Mouse (Mus musculus) lung, embryonic 16.5 days (tissue): ENCODE data around the gene Slc22a29. TPM values are rescaled to one million over a fixed set of nuclear protein-coding genes. Genes with fewer than 3 reads are reported as not detected.
"Not testable (repeated sequence)": the region's sequence is repeated elsewhere in the genome, so short reads cannot be mapped to it uniquely, and the experiment has no call there.

ENCODE experiments used
- ATAC-seq: fragments of 200-750 bp; cut with Nextera tagmentation; 2 replicates; pipeline ENCODE4 v1.8.0; 2017; ENCODE audit warnings: low read depth, mild to moderate bottlenecking, moderate library complexity
- H3K27ac ChIP-seq: fragments of 300-500 bp; sonication (generic); 2 replicates; pipeline ENCODE4 v1.5.1; 2014; ENCODE audit warnings: mild to moderate bottlenecking, control low read depth, low read length
- H3K27me3 ChIP-seq: fragments of 300-500 bp; sonication (generic); 2 replicates; pipeline ENCODE4 v1.6.1; 2014; ENCODE audit warnings: low read depth, low read length, mixed read lengths; ENCODE audit not compliant: control insufficient read depth, insufficient read depth
- H3K36me3 ChIP-seq: fragments of 300-500 bp; sonication (generic); 2 replicates; pipeline ENCODE4 v1.6.1; 2014; ENCODE audit warnings: low read length; ENCODE audit not compliant: control insufficient read depth, insufficient read depth
- H3K4me1 ChIP-seq: fragments of 300-500 bp; sonication (generic); replicated peaks from 2 replicates; pipeline ENCODE4 v1.6.1; 2014; ENCODE audit warnings: low read length, mixed read lengths; ENCODE audit not compliant: control insufficient read depth, insufficient read depth
- H3K4me2 ChIP-seq: fragments of 300-500 bp; sonication (generic); 2 replicates; pipeline ENCODE4 v1.6.1; 2014; ENCODE audit warnings: low read depth, low read length, control low read depth
- H3K4me3 ChIP-seq: fragments of 300-500 bp; sonication (generic); 2 replicates; pipeline ENCODE4 v1.5.1; 2014; ENCODE audit warnings: mild to moderate bottlenecking, low read length, control low read depth
- H3K9ac ChIP-seq: fragments of 300-500 bp; sonication (generic); 2 replicates; pipeline ENCODE4 v1.6.1; 2014; ENCODE audit warnings: low read length, control low read depth
- H3K9me3 ChIP-seq: fragments of 300-500 bp; sonication (generic); 2 replicates; pipeline ENCODE4 v1.6.1; 2016; ENCODE audit warnings: low read length; ENCODE audit not compliant: control insufficient read depth
- WGBS: fragments of 180-500 bp; shearing (Covaris S2); extraction: QIAGEN DNeasy Blood & Tissue Kit; methylation state at CpG from one replicate; pipeline ENCODE4 v1.1.7; 2014; 5-methylcytosine and 5-hydroxymethylcytosine counted together
- polyA plus RNA-seq: library from polyadenylated mRNA; unstranded; fragments of >200 nt; fragmentation: Nextera tagmentation; extraction: Ambion mirVana; gene quantifications from 2 replicates; pipeline ENCODE4 v1.2.1, GENCODE M21; 2015

Slc22a29 gene
- 0.09 TPM in 1 of 2 replicates, not detected in the other for polyA plus RNA-seq

DNA sequence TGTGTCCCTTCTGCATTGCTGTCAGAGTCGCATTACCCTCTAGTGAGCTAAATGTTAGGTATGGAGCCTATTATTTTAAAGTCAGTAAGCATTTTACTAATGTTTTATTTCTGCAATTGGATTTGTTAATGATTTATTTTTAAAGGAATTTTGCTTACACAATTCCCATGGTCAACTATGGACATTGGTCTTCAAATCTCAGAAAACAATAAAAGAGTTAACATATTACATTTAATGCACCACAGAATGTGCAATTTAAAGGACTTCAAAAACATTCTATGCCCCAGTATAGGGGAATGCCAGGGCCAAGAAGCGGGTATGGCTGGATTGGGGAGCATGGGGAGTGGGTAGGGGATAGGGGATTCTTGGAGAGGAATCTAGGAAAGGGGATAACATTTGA is at the start of gene Slc22a29:
Gene Slc22a29, minus strand, starts transcription at position 101 of the 400 bp plus-strand sequence.
- Histone ChIP-seq H3K4me1 (no peaks in the 10 kb centered on the region), H3K27me3 (no peaks in the 10 kb centered on the region), H3K9me3 (no peaks in the 10 kb centered on the region), H3K36me3 (no peaks in the 10 kb centered on the region), H3K4me3 (no peak within 1 kb of the TSS), H3K27ac (no peak within 1 kb of the TSS), H3K4me2 (no peak within 1 kb of the TSS), H3K9ac (no peak within 1 kb of the TSS)
- no peak for ATAC-seq
- 69% methylated on average over 2 of the region's 2 CpGs for WGBS

DNA sequence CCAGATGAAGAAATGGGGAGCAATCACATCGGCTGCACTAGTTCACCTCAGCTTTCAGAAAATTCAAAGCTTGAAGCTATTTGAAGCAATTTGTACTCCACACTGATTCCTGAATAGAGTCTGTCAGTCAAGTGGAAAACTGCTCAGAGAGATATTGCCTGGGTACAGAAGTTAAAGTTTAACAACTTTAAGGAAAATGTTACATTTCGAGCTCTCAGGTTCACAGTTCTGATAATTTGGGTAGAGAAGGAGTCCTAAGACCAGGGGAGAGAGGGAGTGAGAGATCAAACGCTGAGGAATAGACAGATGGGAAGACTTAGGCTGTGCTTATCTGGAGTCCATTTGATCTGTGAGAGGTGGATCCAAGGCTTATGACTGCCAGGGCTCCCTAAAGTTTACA is 46.6 kb upstream of the Slc22a29 start:
- no peak for ATAC-seq
- 52% methylated on average over 3 of the region's 3 CpGs for WGBS

DNA sequence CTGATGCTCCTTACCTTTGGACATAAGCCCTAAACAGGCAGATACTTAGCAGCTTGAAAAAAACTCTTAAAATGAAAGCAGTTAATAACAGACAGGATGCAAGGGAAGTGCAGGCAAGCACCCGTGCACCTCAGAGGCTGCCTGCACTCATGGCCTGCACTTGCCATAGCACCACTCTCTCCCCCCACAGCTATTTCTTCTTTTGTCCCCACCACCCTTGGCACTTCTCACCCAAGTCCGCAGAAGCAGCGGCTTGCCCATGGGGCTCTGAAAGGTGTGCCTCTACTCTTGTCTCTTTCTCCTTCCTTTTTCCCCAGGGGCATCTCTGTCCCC is 34.0 kb upstream of the Slc22a29 start:
- 33% methylated on average over 3 of the region's 3 CpGs for WGBS
- Histone ChIP-seq H3K4me2 (peak overlapping the region; percentile 56), H3K9me3 (no peaks in the 10 kb centered on the region; the same call in 1 of the 2 replicates), H3K27ac (peak overlapping the region; percentile 85), H3K4me3 (peak overlapping the region; percentile 64), H3K4me1 (no peaks in the 10 kb centered on the region), H3K36me3 (no peaks in the 10 kb centered on the region), H3K9ac (peak overlapping the region; percentile 66), H3K27me3 (no peaks in the 10 kb centered on the region)
- ATAC-seq: peak; percentile 26

More for the DNA sequence above, 46.6 kb upstream of the Slc22a29 start:
- Histone ChIP-seq H3K4me1 (no peaks in the 10 kb centered on the region), H3K27ac (no peak overlapping the region), H3K9me3 (no peaks in the 10 kb centered on the region), H3K27me3 (no peaks in the 10 kb centered on the region), H3K4me3 (no peak overlapping the region), H3K36me3 (no peaks in the 10 kb centered on the region), H3K9ac (no peak overlapping the region), H3K4me2 (no peak overlapping the region)

DNA sequence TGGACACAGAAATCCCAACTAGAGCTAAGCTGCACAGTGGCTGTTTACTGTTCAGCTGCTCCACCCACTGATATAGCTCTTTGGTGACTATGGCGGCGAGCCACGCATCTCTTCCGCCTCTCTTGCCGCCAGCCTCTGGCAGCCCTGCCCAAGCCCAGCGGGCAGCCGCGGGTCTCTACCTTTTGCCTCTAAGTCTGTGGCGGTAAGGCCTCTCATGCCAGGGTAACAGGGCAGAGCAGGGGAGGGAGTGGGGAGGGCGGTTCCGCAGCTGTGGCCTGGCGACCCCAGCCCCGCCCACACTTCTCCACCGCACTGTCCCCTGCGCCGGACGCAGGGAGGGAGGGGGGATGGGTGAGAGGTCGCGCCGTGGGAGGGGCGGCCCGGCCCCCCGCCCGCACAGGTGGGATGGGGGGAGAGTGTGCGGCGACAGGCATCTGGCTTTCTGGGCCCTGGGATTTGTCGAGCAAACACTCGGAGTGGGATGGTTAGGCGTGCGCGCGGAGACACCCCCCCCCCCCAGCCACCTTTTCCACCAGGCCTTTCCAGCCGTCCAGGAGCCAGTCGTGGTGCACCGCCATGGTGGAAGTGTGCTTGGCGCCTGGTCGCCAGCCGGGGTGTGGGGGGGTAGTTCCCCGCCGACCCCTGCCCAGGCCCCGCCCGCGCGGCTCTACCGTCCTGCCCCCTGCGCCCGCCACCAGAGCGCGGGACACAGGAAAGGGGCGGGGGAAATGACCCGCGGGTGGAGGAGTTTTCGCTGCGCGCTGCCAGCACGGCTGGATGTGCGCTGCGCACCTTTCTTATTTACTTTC is 33.4 kb upstream of the Slc22a29 start:
- H3K4me1 ChIP-seq: no peaks in the 10 kb centered on the region
- H3K27ac ChIP-seq: peak overlapping the region; percentile 85
- no peaks in the 10 kb centered on the region for H3K27me3 ChIP-seq
- peak overlapping the region; percentile 56 for H3K4me2 ChIP-seq
- peak; percentile 97 for ATAC-seq
- H3K9me3 ChIP-seq: no peaks in the 10 kb centered on the region; the same call in 1 of the 2 replicates
- H3K36me3 ChIP-seq: no peaks in the 10 kb centered on the region
- peak overlapping the region; percentile 64 for H3K4me3 ChIP-seq
- peak overlapping the region; percentile 66 for H3K9ac ChIP-seq
- 6% methylated on average over 52 of the region's 58 CpGs for WGBS

DNA sequence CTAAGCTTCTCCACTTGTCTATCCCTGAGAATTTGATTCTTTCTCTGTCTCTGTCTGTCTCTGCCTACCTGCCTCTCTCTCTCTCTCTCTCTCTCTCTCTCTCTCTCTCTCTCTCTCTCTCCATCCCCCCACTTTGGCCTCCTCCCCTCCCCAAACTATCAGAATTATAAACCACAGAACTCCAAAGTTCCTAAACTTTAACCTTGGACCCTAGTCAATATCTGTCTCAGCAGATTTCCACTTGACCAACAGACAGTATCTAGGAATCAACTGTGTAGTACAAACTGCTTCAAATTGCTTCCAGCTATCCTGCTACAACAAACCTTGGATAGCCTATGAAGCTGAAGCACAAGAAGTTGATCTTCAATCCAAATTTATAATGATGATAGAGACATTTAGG is 10.2 kb upstream of the Slc22a29 start:
- 0 out of 2 replicates have a peak, but pooled peaks cover 2% of the 10 kb centered on the region for H3K9me3 ChIP-seq
- no peak overlapping the region for H3K4me3 ChIP-seq
- no peaks in the 10 kb centered on the region for H3K4me1 ChIP-seq
- H3K36me3 ChIP-seq: no peaks in the 10 kb centered on the region
- no peak overlapping the region for H3K4me2 ChIP-seq
- H3K27me3 ChIP-seq: no peaks in the 10 kb centered on the region
- no peak overlapping the region for H3K27ac ChIP-seq
- ATAC-seq: no peak
- no peak overlapping the region for H3K9ac ChIP-seq

DNA sequence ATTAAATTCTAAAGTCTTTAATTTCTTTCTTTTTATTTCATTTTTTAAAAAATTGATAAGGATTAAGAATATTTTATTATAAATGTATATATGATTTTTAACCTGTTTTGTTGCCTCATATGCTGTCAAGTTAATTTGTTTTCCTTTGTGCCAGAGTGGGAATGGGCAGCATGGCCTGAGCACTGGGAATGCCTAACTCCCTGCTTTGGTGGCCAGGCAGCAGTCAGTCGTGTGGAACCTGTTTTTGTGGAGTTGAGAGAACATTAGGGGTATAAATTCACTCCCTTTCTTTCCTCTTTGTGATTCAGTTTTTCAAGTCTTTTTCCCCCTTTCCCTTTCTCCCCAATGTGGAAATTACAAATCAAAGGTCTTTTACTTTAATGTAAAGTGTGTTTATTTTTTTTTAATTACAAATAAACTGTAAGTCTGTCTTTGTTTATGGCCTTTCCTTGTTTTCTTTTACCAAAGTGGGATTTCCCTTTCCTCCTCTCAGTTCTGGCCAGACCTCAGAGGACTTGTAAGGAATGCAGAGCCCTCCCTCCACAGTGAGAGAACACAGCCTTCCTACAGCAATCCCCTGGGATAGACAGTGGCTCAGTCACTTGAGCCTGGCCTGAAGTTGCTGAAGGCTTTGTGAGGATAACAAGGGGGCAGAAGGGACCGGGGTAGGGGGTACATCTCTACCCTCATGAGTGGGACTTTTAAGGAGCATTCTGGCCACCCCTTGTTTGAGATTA is 69.7 kb downstream of the Slc22a29 start:
- Histone ChIP-seq H3K4me3 (no peak overlapping the region), H3K9ac (no peak overlapping the region), H3K36me3 (no peaks in the 10 kb centered on the region), H3K4me2 (no peak overlapping the region), H3K27ac (no peak overlapping the region), H3K4me1 (no peaks in the 10 kb centered on the region), H3K9me3 (peaks cover 6% of the 10 kb centered on the region; the same call in 1 of the 2 replicates), H3K27me3 (no peaks in the 10 kb centered on the region)
- ATAC-seq: no peak
- WGBS: 49% methylated on average over 2 of the region's 2 CpGs

DNA sequence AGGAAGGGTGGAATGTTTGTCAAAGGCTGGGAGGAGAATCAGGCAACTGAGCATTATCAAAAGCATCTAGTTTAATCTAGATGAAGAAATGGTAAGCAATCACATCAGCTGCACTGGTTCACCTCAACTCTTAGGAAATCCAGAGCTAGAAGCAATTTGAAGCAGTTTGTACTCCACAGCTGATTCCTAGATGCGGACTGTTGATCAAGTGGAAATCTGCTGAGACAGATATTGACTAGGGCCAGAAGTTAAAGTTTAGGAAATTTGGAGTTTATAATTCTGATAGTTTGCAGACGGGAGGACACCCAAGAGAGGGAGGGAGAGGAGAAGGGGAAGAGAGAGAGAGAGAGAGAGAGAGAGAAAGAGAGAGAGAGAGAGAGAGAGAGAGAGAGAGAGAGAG is 76.0 kb downstream of the Slc22a29 start:
- not testable (repeated sequence) for H3K9me3 ChIP-seq, H3K9ac ChIP-seq, H3K27ac ChIP-seq

DNA sequence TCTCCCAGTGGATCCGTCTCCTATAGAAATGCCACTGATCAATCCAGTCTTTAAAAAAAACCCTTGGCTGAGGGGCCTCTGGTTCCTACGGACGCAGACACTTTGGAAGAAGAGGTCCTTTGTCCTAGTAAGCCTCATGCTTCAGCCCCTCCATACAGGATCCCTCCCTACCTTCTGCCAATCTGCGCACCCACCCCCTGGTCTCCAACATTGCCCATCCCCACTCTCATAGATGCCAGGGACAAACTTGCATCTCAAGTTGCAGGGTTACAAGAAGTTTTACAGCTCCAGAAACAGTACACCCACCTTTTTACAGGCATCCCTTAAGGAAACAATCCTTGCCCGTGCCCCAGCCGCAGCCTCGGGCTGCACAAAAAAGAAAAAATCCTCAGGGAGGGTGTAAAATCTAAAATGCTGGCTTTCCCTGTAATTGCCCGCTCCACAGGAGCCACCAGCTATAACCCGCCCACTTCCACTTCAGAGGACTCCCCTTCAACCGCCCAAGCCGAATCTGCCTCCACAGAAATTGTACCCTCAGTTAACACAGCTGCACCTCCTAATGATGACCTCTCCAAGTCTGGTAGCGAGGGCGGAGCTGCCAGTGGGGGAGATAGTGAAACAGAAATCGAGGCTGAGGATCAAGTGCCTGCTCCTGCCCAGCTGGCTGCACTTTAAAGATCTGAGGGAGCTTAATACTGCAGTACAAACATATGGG is 84.4 kb downstream of the Slc22a29 start:
- H3K4me1 ChIP-seq, H3K36me3 ChIP-seq, H3K27ac ChIP-seq, ATAC-seq, H3K9me3 ChIP-seq, H3K4me2 ChIP-seq, H3K9ac ChIP-seq, H3K4me3 ChIP-seq, H3K27me3 ChIP-seq: not testable (repeated sequence)
- WGBS: 58% methylated on average over 14 of the region's 14 CpGs

More for the DNA sequence above, 76.0 kb downstream of the Slc22a29 start:
- H3K4me1 ChIP-seq, H3K36me3 ChIP-seq, ATAC-seq, H3K27me3 ChIP-seq, H3K4me3 ChIP-seq, H3K4me2 ChIP-seq: not testable (repeated sequence)
- WGBS: 74% methylated on average over 2 of the region's 2 CpGs

DNA sequence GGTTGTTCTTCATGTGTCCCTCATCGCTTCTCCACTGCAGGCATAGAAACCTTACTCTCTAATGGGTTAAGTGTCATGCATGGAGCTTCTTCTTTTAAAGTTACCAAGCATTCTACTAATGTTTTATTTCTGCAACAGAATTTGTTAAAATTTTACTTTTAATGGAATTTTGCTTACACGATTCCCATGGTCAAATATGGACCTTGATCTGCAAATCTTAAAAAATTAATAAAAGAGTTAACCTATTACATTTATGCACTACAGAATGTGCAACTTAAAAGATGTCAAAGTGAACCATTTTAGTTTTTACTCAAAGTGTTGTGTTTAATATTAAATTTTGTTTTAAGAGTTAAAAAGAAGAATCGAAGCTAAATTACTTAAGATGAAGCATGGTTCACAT is 86.8 kb downstream of the Slc22a29 start, which contains the start of gene Slc22a28:
Gene Slc22a28, minus strand, starts transcription at position 102 of the 400 bp plus-strand sequence.
- not testable (repeated sequence) for H3K9me3 ChIP-seq, H3K9ac ChIP-seq
- 86% methylated on average over 2 of the region's 3 CpGs for WGBS

More for the DNA sequence above, 86.8 kb downstream of the Slc22a29 start, which contains the start of gene Slc22a28:
- not testable (repeated sequence) for ATAC-seq, H3K4me2 ChIP-seq, H3K27ac ChIP-seq, H3K4me1 ChIP-seq, H3K27me3 ChIP-seq, H3K4me3 ChIP-seq, H3K36me3 ChIP-seq
